Mouse (Mus musculus) stomach, embryonic 14.5 days (tissue): ENCODE results near the gene Kcnh2. TPM values are rescaled to one million over a fixed set of nuclear protein-coding genes. Genes with fewer than 3 reads are reported as not detected.

Experiments
- ATAC-seq: fragments of 200-750 bp; cut with Nextera tagmentation; 2 replicates; pipeline ENCODE4 v1.8.0; 2017; ENCODE audit warnings: low read depth, moderate TSS enrichment; ENCODE audit not compliant: insufficient number of reproducible peaks, insufficient read depth, low FRiP score
- H3K27ac ChIP-seq: fragments of 300-500 bp; sonication (generic); 2 replicates; pipeline ENCODE4 v1.5.1; 2014; ENCODE audit warnings: mild to moderate bottlenecking, low read length, moderate library complexity, mixed read lengths
- H3K27me3 ChIP-seq: fragments of 300-500 bp; sonication (generic); 2 replicates; pipeline ENCODE4 v1.6.1; 2014; ENCODE audit warnings: low read length, control low read depth, mixed read lengths; ENCODE audit not compliant: control insufficient read depth, insufficient read depth
- H3K36me3 ChIP-seq: fragments of 300-500 bp; sonication (generic); 2 replicates; pipeline ENCODE4 v1.6.1; 2014; ENCODE audit warnings: mild to moderate bottlenecking, control low read depth, low read length, moderate library complexity, mixed read lengths; ENCODE audit not compliant: control insufficient read depth, insufficient read depth
- H3K4me1 ChIP-seq: fragments of 300-500 bp; sonication (generic); 2 replicates; pipeline ENCODE4 v1.6.1; 2014; ENCODE audit warnings: low read length, control low read depth, mixed read lengths; ENCODE audit not compliant: control insufficient read depth, insufficient read depth
- H3K4me2 ChIP-seq: fragments of 300-500 bp; sonication (generic); replicated peaks from 2 replicates; pipeline ENCODE4 v1.6.1; 2014; ENCODE audit warnings: low read depth, low read length, control low read depth
- H3K4me3 ChIP-seq: fragments of 300-500 bp; sonication (generic); 2 replicates; pipeline ENCODE4 v1.5.1; 2014; ENCODE audit warnings: low read depth, low read length, control low read depth
- H3K9ac ChIP-seq: fragments of 300-500 bp; sonication (generic); replicated peaks from 2 replicates; pipeline ENCODE4 v1.6.1; 2014; ENCODE audit warnings: low read depth, mild to moderate bottlenecking, control low read depth, low read length, moderate library complexity, mixed read lengths
- H3K9me3 ChIP-seq: fragments of 300-500 bp; sonication (generic); 2 replicates; pipeline ENCODE4 v1.6.1; 2016; ENCODE audit warnings: low read depth, low read length, control low read depth; ENCODE audit not compliant: control insufficient read depth
- WGBS: fragments of 180-500 bp; shearing (Covaris S2); extraction: QIAGEN DNeasy Blood & Tissue Kit; methylation state at CpG from one replicate; pipeline ENCODE4 v1.1.7; 2014; 5-methylcytosine and 5-hydroxymethylcytosine counted together
- polyA plus RNA-seq: library from polyadenylated mRNA; unstranded; fragments of >200 nt; fragmentation: Nextera tagmentation; extraction: Ambion mirVana; gene quantifications from 2 replicates; pipeline ENCODE4 v1.2.1, GENCODE M21; 2014

Gene Kcnh2
- polyA plus RNA-seq, 1 experiment from 2014 or later: 9.8 TPM

DNA sequence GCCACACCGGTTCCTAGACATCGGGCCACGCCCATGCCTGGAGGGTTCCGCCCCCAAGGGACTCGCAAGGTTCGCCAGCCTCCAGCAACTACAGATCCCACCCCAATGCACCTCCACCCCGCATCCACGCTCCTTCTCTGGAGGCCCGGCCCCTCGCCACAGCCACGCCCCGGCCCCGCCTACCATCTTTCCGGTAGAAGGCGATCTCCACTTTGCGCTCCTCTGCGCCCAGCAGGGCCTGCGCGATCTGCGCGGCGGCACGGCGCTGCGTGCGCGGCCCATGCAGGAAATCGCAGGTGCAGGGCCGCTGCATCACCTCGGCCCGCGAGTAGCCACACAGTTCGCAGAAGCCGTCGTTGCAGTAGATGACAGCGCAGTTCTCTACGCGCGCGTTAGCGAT, 3.3 kb downstream of the Kcnh2 start:
- peak overlapping the region; percentile 43 for H3K4me3 ChIP-seq
- peak overlapping the region; percentile 25; the same call in 1 of the 2 replicates for H3K9ac ChIP-seq
- H3K27me3 ChIP-seq: no peaks in the 10 kb centered on the region
- under 1% methylated on average over 41 of the region's 41 CpGs for WGBS
- no peaks in the 10 kb centered on the region for H3K9me3 ChIP-seq
- peak overlapping the region; percentile 69; the same call in 1 of the 2 replicates for H3K27ac ChIP-seq
- peak; percentile 66 for ATAC-seq
- peaks cover 68% of the 10 kb centered on the region for H3K4me1 ChIP-seq
- H3K36me3 ChIP-seq: no peaks in the 10 kb centered on the region
- H3K4me2 ChIP-seq: peak overlapping the region; percentile 99

GRCm38 (mm10) chr5:24347186-24347875, 4.1 kb downstream of the Kcnh2 start:
- H3K9me3 ChIP-seq: no peaks in the 10 kb centered on the region
- no peaks in the 10 kb centered on the region for H3K36me3 ChIP-seq
- H3K4me1 ChIP-seq: peaks cover 71% of the 10 kb centered on the region
- ATAC-seq: no peak
- H3K27ac ChIP-seq: peak overlapping the region; percentile 69; the same call in 1 of the 2 replicates
- H3K4me2 ChIP-seq: peak overlapping the region; percentile 99
- H3K27me3 ChIP-seq: no peaks in the 10 kb centered on the region
- H3K4me3 ChIP-seq: peak overlapping the region; percentile 43; the same call in 1 of the 2 replicates
- 24% methylated on average over 7 of the region's 7 CpGs for WGBS
- H3K9ac ChIP-seq: no peak overlapping the region

- ATAC-seq: no peak
- H3K4me2 ChIP-seq: no peak overlapping the region
- no peak overlapping the region for H3K9ac ChIP-seq
- no peak overlapping the region for H3K4me3 ChIP-seq
- H3K36me3 ChIP-seq: no peaks in the 10 kb centered on the region
- no peaks in the 10 kb centered on the region for H3K27me3 ChIP-seq
- peaks cover 76% of the 10 kb centered on the region for H3K4me1 ChIP-seq
- 81% methylated on average over 7 of the region's 7 CpGs for WGBS
- no peaks in the 10 kb centered on the region for H3K9me3 ChIP-seq
- no peak overlapping the region for H3K27ac ChIP-seq
Observed at GRCm38 (mm10) chr5:24346313-24346712, 5.1 kb downstream of the Kcnh2 start.

GRCm38 (mm10) chr5:24344477-24345051, 6.8 kb downstream of the Kcnh2 start:
- Histone ChIP-seq H3K9me3 (no peaks in the 10 kb centered on the region), H3K4me3 (peak overlapping the region; percentile 4; the same call in 1 of the 2 replicates), H3K27ac (peak overlapping the region; percentile 90), H3K27me3 (no peaks in the 10 kb centered on the region), H3K4me2 (peak overlapping the region; percentile 38), H3K36me3 (no peaks in the 10 kb centered on the region), H3K4me1 (peaks cover 63% of the 10 kb centered on the region), H3K9ac (no peak overlapping the region; the same call in 1 of the 2 replicates)
- ATAC-seq: peak; percentile 70; the same call in 1 of the 2 replicates
- WGBS: 12% methylated on average over 12 of the region's 12 CpGs

DNA sequence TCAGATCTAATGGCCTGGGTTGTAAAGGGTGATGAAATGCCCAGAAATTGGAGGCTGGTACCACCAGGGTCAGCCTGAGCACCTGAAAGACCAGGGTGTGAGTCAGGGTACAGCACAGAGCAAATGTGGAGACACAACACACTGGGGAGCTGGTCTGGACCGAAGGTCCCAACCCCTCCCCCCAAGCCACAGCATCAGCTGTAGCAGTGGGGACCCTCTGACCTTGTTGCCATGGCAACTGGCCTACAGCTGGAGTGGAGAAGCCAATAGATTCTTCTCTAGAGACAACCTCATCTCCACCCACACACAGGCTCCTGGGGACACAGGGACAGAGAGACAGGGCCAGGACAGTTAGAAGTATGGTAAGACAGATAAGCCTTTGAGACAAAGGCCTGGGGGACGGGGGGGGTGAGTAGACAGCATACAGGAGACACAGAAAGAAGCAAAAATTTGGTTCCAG, 7.4 kb downstream of the Kcnh2 start:
- 10% methylated on average over 2 of the region's 2 CpGs for WGBS
- Histone ChIP-seq H3K27ac (peak overlapping the region; percentile 90), H3K27me3 (no peaks in the 10 kb centered on the region), H3K9ac (no peak overlapping the region; the same call in 1 of the 2 replicates), H3K4me3 (0 out of 2 replicates have a peak overlapping the region, but pooled peaks have one; percentile 4), H3K36me3 (no peaks in the 10 kb centered on the region), H3K9me3 (no peaks in the 10 kb centered on the region), H3K4me1 (peaks cover 57% of the 10 kb centered on the region), H3K4me2 (peak overlapping the region; percentile 38)
- ATAC-seq: 0 out of 2 replicates have a peak, but pooled peaks have one; percentile 2

DNA sequence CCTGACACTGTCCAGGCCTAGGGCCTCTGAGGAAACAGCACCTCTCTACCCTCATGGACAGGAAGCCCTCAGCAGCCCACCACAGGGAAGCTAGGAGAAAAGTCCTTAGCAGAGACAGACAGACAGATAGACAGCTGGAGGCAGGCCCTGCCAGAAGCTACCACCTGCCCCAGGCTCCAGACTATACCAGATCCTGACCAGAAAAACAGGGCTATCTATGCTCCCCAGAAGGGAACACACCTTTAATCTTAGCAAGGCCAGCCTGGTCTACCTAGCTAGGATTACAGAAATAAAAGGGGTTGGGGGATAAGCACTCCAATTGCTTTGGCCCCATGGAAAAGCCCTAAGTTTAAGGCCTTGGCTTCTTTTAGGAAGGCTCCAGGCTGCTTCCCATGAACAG, 8.0 kb downstream of the Kcnh2 start:
- no peaks in the 10 kb centered on the region for H3K9me3 ChIP-seq
- no peak overlapping the region for H3K4me3 ChIP-seq
- H3K27ac ChIP-seq: peak overlapping the region; percentile 90
- H3K4me1 ChIP-seq: peaks cover 51% of the 10 kb centered on the region
- no peaks in the 10 kb centered on the region for H3K36me3 ChIP-seq
- H3K4me2 ChIP-seq: no peak overlapping the region
- H3K9ac ChIP-seq: no peak overlapping the region; the same call in 1 of the 2 replicates
- no peaks in the 10 kb centered on the region for H3K27me3 ChIP-seq
- no peak for ATAC-seq

DNA sequence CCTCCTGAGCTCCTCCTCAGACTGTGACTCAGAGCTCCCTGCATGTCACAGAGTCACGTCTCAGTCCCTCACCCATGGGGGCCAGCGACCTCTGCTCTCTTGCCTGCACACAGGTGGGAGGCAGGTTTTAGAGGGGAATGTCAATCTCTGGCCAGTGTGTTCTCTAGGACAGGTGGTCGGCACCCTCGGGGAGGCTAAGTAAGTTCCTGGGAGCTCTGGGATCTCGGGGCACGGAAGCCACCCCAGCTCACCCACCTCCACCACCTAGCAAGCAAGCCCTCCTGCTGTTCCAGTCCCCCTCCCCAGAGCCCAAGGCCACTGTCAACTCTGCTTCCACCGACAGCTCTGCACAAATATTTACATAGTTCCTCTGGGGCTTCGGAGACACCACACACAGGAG, 8.4 kb downstream of the Kcnh2 start:
- Histone ChIP-seq H3K27ac (peak overlapping the region; percentile 90), H3K4me3 (no peak overlapping the region), H3K27me3 (no peaks in the 10 kb centered on the region), H3K36me3 (no peaks in the 10 kb centered on the region), H3K9ac (no peak overlapping the region), H3K4me1 (peaks cover 47% of the 10 kb centered on the region), H3K9me3 (no peaks in the 10 kb centered on the region), H3K4me2 (no peak overlapping the region; the same call in 1 of the 2 replicates)
- no peak for ATAC-seq
- WGBS: 32% methylated on average over 8 of the region's 8 CpGs

DNA sequence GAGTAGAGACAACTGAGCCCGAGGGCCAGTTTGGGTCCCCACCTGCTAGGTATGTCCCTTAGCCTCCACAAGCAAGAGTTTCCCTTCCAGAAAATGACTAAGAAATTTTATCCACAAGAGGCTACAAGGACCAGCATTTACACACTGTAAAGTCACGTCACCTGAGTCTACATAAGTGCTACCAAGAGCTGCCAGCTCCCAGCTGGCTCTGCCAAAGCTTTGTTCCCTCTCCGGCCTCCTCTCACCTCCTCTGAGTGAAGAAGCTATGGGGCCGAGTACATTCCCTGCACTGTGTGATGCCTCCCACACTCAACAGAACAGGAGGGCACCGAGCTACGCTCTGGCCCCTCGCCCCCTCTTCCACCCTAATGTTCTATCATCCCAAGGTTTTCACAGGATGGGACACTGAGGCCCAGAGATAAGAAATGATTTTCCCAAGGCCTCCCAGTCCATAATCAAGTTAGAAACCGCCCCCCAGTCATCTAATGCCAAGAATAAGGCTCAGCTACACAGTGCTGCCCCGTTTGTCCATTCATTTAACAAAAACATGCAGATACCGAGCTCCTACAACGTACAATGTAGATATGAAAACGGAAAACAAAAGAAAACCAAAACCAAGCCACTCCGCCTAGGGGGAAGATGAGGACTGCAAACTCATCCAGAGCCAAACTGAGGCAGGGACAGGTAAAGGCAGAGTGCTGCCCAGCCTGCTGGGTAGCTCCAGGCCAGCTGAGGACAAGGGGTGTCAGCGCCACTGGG, 9.0 kb downstream of the Kcnh2 start:
- H3K27me3 ChIP-seq: no peaks in the 10 kb centered on the region
- no peaks in the 10 kb centered on the region for H3K36me3 ChIP-seq
- peaks cover 46% of the 10 kb centered on the region for H3K4me1 ChIP-seq
- peak overlapping the region; percentile 90; the same call in 1 of the 2 replicates for H3K27ac ChIP-seq
- WGBS: 64% methylated on average over 14 of the region's 14 CpGs
- no peak overlapping the region for H3K9ac ChIP-seq
- no peaks in the 10 kb centered on the region for H3K9me3 ChIP-seq
- H3K4me2 ChIP-seq: no peak overlapping the region; the same call in 1 of the 2 replicates
- ATAC-seq: no peak
- no peak overlapping the region for H3K4me3 ChIP-seq
